Mouse (Mus musculus) kidney, postnatal 0 days (tissue): ENCODE measurements around the gene Tbc1d16. TPM values are rescaled to one million over a fixed set of nuclear protein-coding genes. Genes with fewer than 3 reads are reported as not detected.
A peak's percentile ranks its signal among the peaks of the same experiment; 100 is the strongest.

ENCODE experiments used
- ATAC-seq: fragments of 200-750 bp; cut with Nextera tagmentation; replicated peaks from 2 replicates; pipeline ENCODE4 v1.8.0; 2017; ENCODE audit warnings: low read depth, moderate number of reproducible peaks, moderate TSS enrichment, moderate library complexity; ENCODE audit not compliant: low FRiP score
- DNase-seq: peaks from one replicate; pipeline ENCODE4 v3.0.0-alpha.2; 2016; ENCODE audit warnings: low spot score
- H3K27ac ChIP-seq: fragments of 300-500 bp; sonication (generic); 2 replicates; pipeline ENCODE4 v1.5.1; 2014; ENCODE audit warnings: mild to moderate bottlenecking
- H3K27me3 ChIP-seq: fragments of 300-500 bp; sonication (generic); 2 replicates; pipeline ENCODE4 v1.6.1; 2014; ENCODE audit warnings: low read length, mixed read lengths; ENCODE audit not compliant: insufficient read depth
- H3K36me3 ChIP-seq: fragments of 300-500 bp; sonication (generic); 2 replicates; pipeline ENCODE4 v1.6.1; 2014; ENCODE audit warnings: low read length, mixed read lengths; ENCODE audit not compliant: insufficient read depth
- H3K4me1 ChIP-seq: fragments of 300-500 bp; sonication (generic); replicated peaks from 2 replicates; pipeline ENCODE4 v1.6.1; 2014; ENCODE audit warnings: antibody characterized with exemption, low read length, mixed read lengths; ENCODE audit not compliant: insufficient read depth
- H3K4me2 ChIP-seq: fragments of 300-500 bp; sonication (generic); 2 replicates; pipeline ENCODE4 v1.6.1; 2014; ENCODE audit warnings: mild to moderate bottlenecking, low read length, moderate library complexity, mixed read lengths
- H3K4me3 ChIP-seq: fragments of 300-500 bp; sonication (generic); replicated peaks from 2 replicates; pipeline ENCODE4 v1.5.1; 2014; ENCODE audit warnings: low read depth, low read length
- H3K9ac ChIP-seq: fragments of 300-500 bp; sonication (generic); 2 replicates; pipeline ENCODE4 v1.6.1; 2014; ENCODE audit warnings: low read depth, low read length
- H3K9me3 ChIP-seq: fragments of 300-500 bp; sonication (generic); replicated peaks from 2 replicates; pipeline ENCODE4 v1.6.1; 2016; ENCODE audit warnings: low read length, inconsistent platforms, mixed read lengths
- CTCF ChIP-seq: IDR thresholded peaks from 2 replicates; pipeline ENCODE4 v1.5.1; 2016; ENCODE audit warnings: antibody characterized with exemption, low read depth, mild to moderate bottlenecking, moderate library complexity
- WGBS: fragments of 180-500 bp; shearing (Covaris S2); extraction: QIAGEN DNeasy Blood & Tissue Kit; methylation state at CpG from one replicate; pipeline ENCODE4 v1.1.7; 2014; 5-methylcytosine and 5-hydroxymethylcytosine counted together
- polyA plus RNA-seq: library from polyadenylated mRNA; unstranded; fragments of >200 nt; fragmentation: Nextera tagmentation; extraction: Ambion mirVana; gene quantifications from 2 replicates; pipeline ENCODE4 v1.2.1, GENCODE M21; 2015

Tbc1d16 gene
- polyA plus RNA-seq, 1 experiment from 2014 or later: 9.2 TPM

DNA sequence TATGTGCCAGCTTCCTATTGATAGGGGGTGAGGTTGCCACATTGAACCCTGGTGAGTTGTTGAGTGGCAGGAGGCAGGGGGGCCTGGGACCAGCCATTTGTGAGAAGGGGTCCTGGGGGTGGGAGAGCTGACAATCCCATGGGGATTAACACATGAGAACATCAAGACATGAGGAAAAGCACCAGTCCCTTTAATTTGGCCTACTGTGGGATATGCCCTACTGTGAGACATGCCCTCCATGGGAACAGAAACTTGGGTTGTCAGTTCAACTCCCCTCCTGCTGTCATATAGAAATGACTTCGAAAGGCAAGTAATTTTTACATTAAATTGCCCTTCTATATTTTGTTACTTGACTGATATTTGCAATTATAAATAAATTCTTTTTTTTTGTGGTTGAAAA, 59.4 kb downstream of the Tbc1d16 start:
- Histone ChIP-seq H3K36me3 (no peaks in the 10 kb centered on the region), H3K4me2 (no peak overlapping the region), H3K4me1 (0 out of 2 replicates have a peak, but pooled peaks cover 3% of the 10 kb centered on the region), H3K9me3 (no peaks in the 10 kb centered on the region), H3K27ac (no peak overlapping the region), H3K27me3 (no peaks in the 10 kb centered on the region), H3K9ac (no peak overlapping the region), H3K4me3 (no peak overlapping the region)
- 93% methylated on average over 1 of the region's 1 CpGs for WGBS
- ATAC-seq (no peak), DNase-seq (no peak)
- TF ChIP-seq CTCF: no peak

GRCm38 (mm10) chr11:119165995-119166394, 62.3 kb downstream of the Tbc1d16 start:
- TF ChIP-seq CTCF: no peak
- Histone ChIP-seq H3K27me3 (no peaks in the 10 kb centered on the region), H3K4me3 (no peak overlapping the region), H3K36me3 (no peaks in the 10 kb centered on the region), H3K4me1 (0 out of 2 replicates have a peak, but pooled peaks cover 5% of the 10 kb centered on the region), H3K4me2 (no peak overlapping the region), H3K9me3 (no peaks in the 10 kb centered on the region), H3K27ac (no peak overlapping the region), H3K9ac (no peak overlapping the region)
- ATAC-seq (no peak), DNase-seq (no peak)
- 70% methylated on average over 10 of the region's 10 CpGs for WGBS

- Histone ChIP-seq H3K27me3 (no peaks in the 10 kb centered on the region), H3K4me1 (0 out of 2 replicates have a peak, but pooled peaks cover 5% of the 10 kb centered on the region), H3K36me3 (no peaks in the 10 kb centered on the region), H3K9ac (no peak overlapping the region), H3K4me2 (no peak overlapping the region), H3K4me3 (no peak overlapping the region), H3K9me3 (no peaks in the 10 kb centered on the region), H3K27ac (no peak overlapping the region)
- DNase-seq (no peak), ATAC-seq (no peak)
- WGBS: 89% methylated on average over 7 of the region's 7 CpGs
- no peak for TF ChIP-seq CTCF
Observed at GRCm38 (mm10) chr11:119164375-119164774, 63.9 kb downstream of the Tbc1d16 start.

DNA sequence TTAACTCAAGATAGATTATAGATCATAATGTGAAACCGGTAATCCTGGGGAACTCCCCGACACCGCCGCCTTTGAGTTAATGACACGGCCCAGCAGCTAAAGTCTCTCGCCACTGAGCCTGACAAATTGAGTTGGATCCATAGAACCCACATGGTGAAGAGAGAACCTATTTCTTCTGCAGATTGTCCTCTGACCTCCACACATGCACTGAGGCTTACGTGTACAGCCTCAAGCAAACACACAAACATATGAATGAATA, 64.6 kb downstream of the Tbc1d16 start:
- Histone ChIP-seq H3K9ac (no peak overlapping the region), H3K4me1 (0 out of 2 replicates have a peak, but pooled peaks cover 5% of the 10 kb centered on the region), H3K27me3 (no peaks in the 10 kb centered on the region), H3K36me3 (no peaks in the 10 kb centered on the region), H3K4me2 (no peak overlapping the region), H3K9me3 (no peaks in the 10 kb centered on the region), H3K27ac (no peak overlapping the region), H3K4me3 (no peak overlapping the region)
- 82% methylated on average over 7 of the region's 7 CpGs for WGBS
- DNase-seq (no peak), ATAC-seq (no peak)
- no peak for TF ChIP-seq CTCF

DNA sequence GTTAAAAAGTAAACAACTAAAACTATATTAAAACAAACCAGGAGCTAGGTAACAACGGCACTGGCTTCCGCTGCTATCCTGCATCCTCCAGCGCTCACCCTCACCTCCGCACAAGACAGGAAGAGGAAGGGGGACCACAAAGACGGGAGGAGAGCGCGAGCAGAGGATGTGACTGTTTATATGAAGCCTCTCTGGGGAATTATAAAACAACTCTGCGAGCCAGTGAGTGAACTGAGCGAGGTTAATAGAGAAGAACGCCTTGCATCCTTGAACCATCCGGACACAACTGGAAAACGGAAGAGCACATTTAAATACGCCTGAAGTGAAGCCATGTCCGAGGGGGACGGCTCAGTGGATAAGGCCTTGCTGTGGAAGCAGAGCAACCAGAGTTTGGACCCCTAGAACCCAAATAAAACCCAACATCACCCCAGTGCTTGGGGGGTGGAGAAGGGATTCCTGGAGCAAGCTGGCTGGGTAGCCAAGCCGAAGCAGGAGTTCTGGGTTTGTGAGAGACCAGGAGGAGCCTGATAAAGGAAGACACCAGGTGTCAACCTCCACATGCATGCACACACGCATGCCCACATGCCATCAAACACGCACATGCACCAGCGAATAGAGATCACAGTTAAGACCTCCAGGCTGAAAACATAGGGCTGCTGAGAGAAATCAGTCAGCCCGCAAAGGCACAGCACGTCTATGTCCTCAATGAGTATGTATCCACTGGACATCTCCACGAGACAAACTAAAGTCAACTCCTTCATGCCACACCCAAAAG, 65.2 kb downstream of the Tbc1d16 start:
- Histone ChIP-seq H3K4me3 (no peak overlapping the region), H3K4me1 (0 out of 2 replicates have a peak, but pooled peaks cover 5% of the 10 kb centered on the region), H3K27me3 (no peaks in the 10 kb centered on the region), H3K4me2 (no peak overlapping the region), H3K9ac (no peak overlapping the region), H3K27ac (no peak overlapping the region), H3K9me3 (no peaks in the 10 kb centered on the region), H3K36me3 (no peaks in the 10 kb centered on the region)
- DNase-seq (peak; percentile 73), ATAC-seq (no peak)
- no peak for TF ChIP-seq CTCF
- 55% methylated on average over 22 of the region's 22 CpGs for WGBS

DNA sequence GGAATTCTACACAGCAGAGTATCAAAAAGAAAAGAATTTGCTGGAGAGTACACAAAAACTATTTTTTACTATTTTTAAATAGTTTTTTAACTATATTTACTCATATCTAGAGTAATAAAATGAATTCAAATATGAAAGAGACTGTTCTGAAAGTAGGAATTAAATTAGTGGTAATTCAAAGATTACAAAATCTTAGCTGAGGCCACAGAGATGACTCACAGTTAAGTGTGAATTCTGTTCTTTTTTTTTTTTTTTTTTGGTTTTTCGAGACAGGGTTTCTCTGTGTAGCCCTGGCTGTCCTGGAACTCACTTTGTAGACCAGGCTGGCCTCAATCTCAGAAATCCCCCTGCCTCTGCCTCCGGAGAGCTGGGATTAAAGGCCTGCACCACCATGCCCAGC, 66.6 kb downstream of the Tbc1d16 start:
- Histone ChIP-seq H3K9me3 (no peaks in the 10 kb centered on the region), H3K36me3 (no peaks in the 10 kb centered on the region), H3K27me3 (no peaks in the 10 kb centered on the region), H3K27ac (no peak overlapping the region), H3K9ac (no peak overlapping the region), H3K4me1 (peaks cover 9% of the 10 kb centered on the region; the same call in 1 of the 2 replicates), H3K4me3 (no peak overlapping the region), H3K4me2 (no peak overlapping the region)
- TF ChIP-seq CTCF: no peak
- ATAC-seq (no peak), DNase-seq (no peak)
- 89% methylated on average over 2 of the region's 2 CpGs for WGBS

DNA sequence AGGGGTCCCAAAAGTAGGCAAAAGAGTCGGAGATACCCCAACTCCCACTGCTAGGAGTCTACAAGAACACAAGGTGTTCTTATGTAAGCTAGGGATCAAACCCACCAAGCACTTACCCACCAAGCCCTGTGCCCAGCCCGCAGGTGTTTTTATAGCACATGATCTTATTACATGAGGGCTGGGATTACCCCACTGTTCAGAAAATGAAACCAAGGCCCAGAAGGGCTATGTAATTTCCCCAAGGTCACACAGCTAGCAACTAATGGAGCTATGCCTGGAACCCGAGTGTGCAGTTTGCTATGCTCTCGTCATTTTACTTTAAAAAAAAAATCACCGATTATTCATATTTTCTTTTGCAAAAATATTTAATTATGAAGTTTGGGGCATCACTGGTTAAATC, 68.2 kb downstream of the Tbc1d16 start:
- no peaks in the 10 kb centered on the region for H3K36me3 ChIP-seq
- H3K4me3 ChIP-seq: no peak overlapping the region
- H3K4me1 ChIP-seq: peaks cover 15% of the 10 kb centered on the region; the same call in 1 of the 2 replicates
- no peak overlapping the region for H3K27ac ChIP-seq
- ATAC-seq (no peak), DNase-seq (no peak)
- H3K9ac ChIP-seq: no peak overlapping the region
- no peak overlapping the region for H3K4me2 ChIP-seq
- 82% methylated on average over 5 of the region's 5 CpGs for WGBS
- no peak for TF ChIP-seq CTCF
- H3K9me3 ChIP-seq: no peaks in the 10 kb centered on the region
- no peaks in the 10 kb centered on the region for H3K27me3 ChIP-seq
